Mouse (Mus musculus) kidney, adult 2 months (tissue): ENCODE results near the gene Rpl3. TPM values are rescaled to one million over a fixed set of nuclear protein-coding genes. Genes with fewer than 3 reads are reported as not detected.

Experiments
- DNase-seq: peaks from one replicate; pipeline ENCODE4 v3.0.0; 2021
- H3K27ac ChIP-seq: fragments of 200-500 bp; 2 replicates; pipeline ENCODE4 v1.5.1; 2012; ENCODE audit warnings: low read depth, low read length, control low read depth, inconsistent platforms; ENCODE audit not compliant: insufficient read depth
- H3K27me3 ChIP-seq: fragments of 200-500 bp; replicated peaks from 2 replicates; pipeline ENCODE4 v1.6.1; 2012; ENCODE audit warnings: mild to moderate bottlenecking, moderate library complexity, low read length, inconsistent platforms; ENCODE audit not compliant: control insufficient read depth, insufficient read depth
- H3K36me3 ChIP-seq: fragments of 200-500 bp; 2 replicates; pipeline ENCODE4 v1.6.1; 2012; ENCODE audit warnings: mild to moderate bottlenecking, moderate library complexity, low read length, inconsistent platforms; ENCODE audit not compliant: control insufficient read depth, insufficient read depth
- H3K4me1 ChIP-seq: fragments of 200-500 bp; 2 replicates; pipeline ENCODE4 v1.6.1; 2011; ENCODE audit warnings: low read length; ENCODE audit not compliant: control insufficient read depth, insufficient read depth
- H3K4me3 ChIP-seq: fragments of 200-500 bp; 2 replicates; pipeline ENCODE4 v1.5.1; 2011; ENCODE audit warnings: mild to moderate bottlenecking, low read depth, low read length, control low read depth; ENCODE audit not compliant: insufficient read depth
- CTCF ChIP-seq: fragments of 200-500 bp; conservative IDR thresholded peaks from 2 replicates; pipeline ENCODE4 v1.5.1; 2011; ENCODE audit warnings: low read depth, mild to moderate bottlenecking, control low read depth, low read length, moderate library complexity, mixed read lengths; ENCODE audit not compliant: insufficient read depth, insufficient read length
- POLR2A ChIP-seq: fragments of 200-500 bp; IDR thresholded peaks from one replicate; pipeline ENCODE4 v1.6.1; 2011; ENCODE audit warnings: low read depth, low read length, control low read depth
- WGBS: fragments of 180-500 bp; shearing (Covaris S2); methylation state at CpG from one replicate; pipeline ENCODE4 v1.1.7; 2018; 5-methylcytosine and 5-hydroxymethylcytosine counted together
- polyA plus RNA-seq: library from polyadenylated mRNA; depleted of rRNA; stranded (reverse); fragments of >200 nt; gene quantifications from 2 replicates; pipeline ENCODE4 v1.2.3, GENCODE M21; 2012; rRNA removed

The Rpl3 gene
- 511 and 689 TPM in 2 replicates for polyA plus RNA-seq

DNA sequence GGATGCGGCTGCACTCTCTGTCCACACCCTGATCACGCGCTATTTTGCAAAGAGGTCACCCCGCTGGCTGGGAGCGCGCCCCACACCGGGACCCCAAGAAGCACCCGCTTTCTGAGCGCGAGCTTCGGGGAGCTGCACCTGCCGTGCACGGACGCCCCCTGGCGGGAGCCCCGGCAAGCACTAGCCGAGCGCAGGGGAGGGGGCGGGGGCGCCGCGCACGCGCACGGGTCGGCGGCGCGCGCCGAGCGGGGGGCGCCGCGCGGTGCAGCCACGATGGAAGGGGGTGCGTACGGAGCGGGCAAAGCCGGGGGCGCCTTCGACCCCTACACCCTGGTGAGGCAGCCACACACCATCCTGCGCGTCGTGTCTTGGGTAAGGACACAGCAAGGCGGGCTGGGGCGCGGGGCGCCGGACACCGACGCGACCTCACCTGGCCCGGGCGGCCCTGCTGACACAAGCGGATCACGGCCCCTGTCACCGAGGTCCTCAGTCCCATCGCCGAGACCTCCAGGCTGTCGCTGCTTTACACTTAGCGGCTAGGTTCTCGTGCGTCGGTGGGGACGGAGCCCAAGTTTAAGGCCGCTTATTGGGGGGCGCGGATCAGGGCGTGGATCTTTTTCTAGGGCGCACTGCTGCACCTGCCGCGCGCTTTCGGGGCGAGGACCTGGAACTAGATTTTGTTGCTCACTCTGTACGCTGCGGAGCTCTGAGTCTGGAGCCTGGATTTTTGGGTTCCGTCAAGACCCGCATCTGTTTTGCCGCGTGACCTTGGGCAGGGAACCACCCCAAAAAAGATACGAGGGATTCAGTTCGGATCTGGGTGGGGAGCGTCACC, at the start of gene Rpl3, which contains the start of gene Syngr1:
TSS of gene Rpl3 (minus strand) at position 748 of the 835 bp plus-strand sequence.
TSS of gene Syngr1 (plus strand) at position 214 of the 835 bp plus-strand sequence.
- TF ChIP-seq POLR2A (no peak), CTCF (peak; percentile 60)
- Histone ChIP-seq H3K27ac (no peak within 1 kb of the TSS), H3K4me1 (no peaks in the 10 kb centered on the region), H3K27me3 (no peaks in the 10 kb centered on the region), H3K36me3 (no peaks in the 10 kb centered on the region), H3K4me3 (peak within 1 kb of the TSS; percentile 58)
- 2% methylated on average over 83 of the region's 86 CpGs for WGBS
- peak; percentile 76 for DNase-seq

DNA sequence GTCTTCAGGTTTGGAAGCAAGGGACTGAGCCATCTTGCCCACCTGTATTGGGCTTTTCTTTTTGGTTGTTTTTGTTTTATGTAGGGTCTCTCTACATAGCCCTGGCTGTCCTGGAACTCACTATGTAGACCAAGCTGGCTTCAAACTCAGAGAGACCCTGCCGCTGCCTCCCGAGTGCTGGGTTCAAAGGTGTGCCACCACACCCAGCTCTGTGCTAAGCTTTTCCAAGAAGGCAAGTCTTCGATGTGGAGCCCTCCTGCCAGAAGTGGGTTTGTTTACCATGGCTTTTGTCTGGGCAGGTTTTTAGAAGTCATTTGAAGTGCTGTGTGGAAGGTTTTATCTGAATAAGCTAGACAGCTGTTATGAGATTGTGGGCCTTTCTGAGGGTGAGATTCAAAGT, 49.2 kb upstream of the Rpl3 start:
- no peak overlapping the region for H3K4me3 ChIP-seq
- TF ChIP-seq POLR2A = no peak
- no peak for TF ChIP-seq CTCF
- 62% methylated on average over 3 of the region's 3 CpGs for WGBS
- H3K36me3 ChIP-seq = no peaks in the 10 kb centered on the region
- H3K27me3 ChIP-seq = no peaks in the 10 kb centered on the region
- no peak for DNase-seq
- H3K27ac ChIP-seq = no peak overlapping the region
- H3K4me1 ChIP-seq = peaks cover 6% of the 10 kb centered on the region; the same call in 1 of the 2 replicates

DNA sequence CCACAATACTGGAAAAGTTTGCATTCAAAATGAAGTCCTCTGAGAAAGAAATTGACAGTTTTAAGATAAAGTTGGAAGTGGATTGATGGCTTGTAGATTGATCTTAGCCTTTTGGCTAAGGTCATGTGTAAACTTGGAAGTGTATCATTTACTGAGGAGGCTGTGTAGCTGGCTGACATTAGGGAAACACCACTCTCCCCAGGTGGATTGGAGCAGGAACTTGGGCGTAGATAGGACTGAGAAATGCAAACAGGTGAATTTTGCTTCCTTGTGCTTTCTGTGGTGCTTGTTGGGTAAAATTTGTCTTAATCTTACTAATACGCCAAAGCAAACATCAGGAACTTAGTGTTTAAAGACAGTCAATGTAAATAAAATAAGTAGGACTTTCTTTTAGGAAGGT, 48.6 kb upstream of the Rpl3 start:
- no peak overlapping the region for H3K27ac ChIP-seq
- 98% methylated on average over 2 of the region's 2 CpGs for WGBS

DNA sequence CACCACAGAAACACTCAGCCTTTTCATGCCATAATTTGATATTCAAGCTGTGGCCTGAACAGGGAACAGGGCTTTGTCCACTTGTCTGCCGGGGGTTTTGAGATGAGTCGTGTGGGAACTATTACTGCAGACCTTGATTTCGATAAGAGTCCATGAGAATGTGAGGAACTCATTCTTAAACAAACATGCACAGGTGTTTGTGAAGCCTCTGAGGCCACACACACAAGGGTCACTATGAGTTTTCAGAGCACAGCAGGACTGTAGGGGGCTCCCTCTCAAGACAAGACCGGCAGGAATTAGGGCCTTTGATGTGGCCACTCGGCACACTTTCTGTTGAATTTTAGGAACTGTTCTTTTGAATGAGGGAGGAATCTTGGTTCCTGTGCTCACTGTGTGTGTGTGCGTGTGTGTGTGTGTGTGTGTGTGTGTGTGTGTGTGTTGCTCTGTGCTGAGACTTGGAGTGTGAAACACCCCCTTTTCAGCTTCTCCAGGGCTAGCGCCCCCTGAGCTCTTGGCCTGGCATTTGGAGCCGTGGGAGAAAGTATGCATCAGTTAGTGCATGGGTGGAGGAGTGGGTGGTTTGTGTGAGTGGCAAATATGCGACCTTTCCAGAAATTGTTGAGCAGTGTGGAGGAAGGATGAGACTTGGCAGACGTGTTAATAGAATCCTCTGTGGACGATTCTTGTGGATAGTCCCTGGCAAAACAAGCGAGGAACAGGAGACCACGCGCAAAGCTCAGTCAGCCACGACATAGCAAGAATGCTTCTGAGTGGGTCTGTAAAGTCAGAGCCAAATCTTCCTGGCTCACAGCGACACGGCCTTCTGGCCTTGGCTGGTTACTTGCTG, 46.5 kb upstream of the Rpl3 start:
- H3K27ac ChIP-seq = 0 out of 2 replicates have a peak overlapping the region, but pooled peaks have one; percentile 26
- no peaks in the 10 kb centered on the region for H3K27me3 ChIP-seq
- H3K36me3 ChIP-seq = no peaks in the 10 kb centered on the region
- peaks cover 13% of the 10 kb centered on the region; the same call in 1 of the 2 replicates for H3K4me1 ChIP-seq
- H3K4me3 ChIP-seq = no peak overlapping the region
- no peak for DNase-seq
- TF ChIP-seq POLR2A = no peak
- 42% methylated on average over 17 of the region's 17 CpGs for WGBS

More for the DNA sequence above, 48.6 kb upstream of the Rpl3 start:
- TF ChIP-seq CTCF (no peak), POLR2A (no peak)
- Histone ChIP-seq H3K4me1 (peaks cover 6% of the 10 kb centered on the region; the same call in 1 of the 2 replicates), H3K27me3 (no peaks in the 10 kb centered on the region), H3K4me3 (no peak overlapping the region), H3K36me3 (no peaks in the 10 kb centered on the region)
- DNase-seq = no peak

DNA sequence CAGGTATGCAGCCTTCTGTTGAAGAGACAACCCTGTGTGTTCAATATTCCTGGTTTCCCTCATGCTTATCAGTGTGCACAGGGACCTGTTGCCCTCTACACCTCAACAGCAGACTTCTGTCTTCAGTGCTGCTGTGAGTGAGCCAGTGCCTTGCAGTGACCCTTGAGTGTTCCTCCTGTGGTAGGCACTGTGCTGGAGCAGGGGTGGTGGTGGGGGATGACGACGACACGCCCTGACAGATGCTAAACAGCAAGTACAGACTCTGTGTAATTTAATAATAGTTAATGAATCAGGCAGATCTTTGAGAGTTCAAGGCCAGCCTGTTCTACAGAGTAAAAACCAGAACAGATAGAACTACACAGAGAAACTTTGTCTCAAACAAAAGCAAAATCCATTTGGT, 45.0 kb upstream of the Rpl3 start:
- Histone ChIP-seq H3K27me3 (no peaks in the 10 kb centered on the region), H3K4me3 (no peak overlapping the region), H3K36me3 (no peaks in the 10 kb centered on the region), H3K27ac (no peak overlapping the region), H3K4me1 (peaks cover 13% of the 10 kb centered on the region; the same call in 1 of the 2 replicates)
- 93% methylated on average over 3 of the region's 3 CpGs for WGBS
- no peak for TF ChIP-seq CTCF
- TF ChIP-seq POLR2A = no peak
- no peak for DNase-seq

DNA sequence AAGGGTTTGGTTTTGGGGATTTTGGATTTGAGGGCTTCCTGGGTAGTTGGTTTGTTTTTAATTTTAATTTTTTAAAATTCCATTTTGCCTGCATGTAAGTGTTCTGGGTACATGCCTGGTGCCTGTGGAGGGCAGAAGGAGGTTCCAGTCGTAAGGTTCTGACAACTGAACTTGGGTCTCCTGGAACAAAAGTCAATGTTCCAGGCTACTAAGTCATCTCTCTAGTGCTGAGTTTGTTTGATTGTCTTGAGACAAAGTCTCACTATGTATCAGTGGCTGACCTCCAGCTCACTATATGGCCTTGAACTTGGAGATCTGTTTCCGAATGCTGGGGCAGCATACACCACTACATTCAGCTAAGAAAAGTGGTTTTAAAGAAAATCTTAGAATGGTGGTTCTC, 43.8 kb upstream of the Rpl3 start:
- no peak overlapping the region for H3K4me3 ChIP-seq
- 51% methylated on average over 2 of the region's 2 CpGs for WGBS
- peaks cover 13% of the 10 kb centered on the region; the same call in 1 of the 2 replicates for H3K4me1 ChIP-seq
- DNase-seq = peak; percentile 68
- no peaks in the 10 kb centered on the region for H3K36me3 ChIP-seq
- H3K27me3 ChIP-seq = no peaks in the 10 kb centered on the region
- H3K27ac ChIP-seq = no peak overlapping the region
- TF ChIP-seq POLR2A (no peak), CTCF (no peak)

DNA sequence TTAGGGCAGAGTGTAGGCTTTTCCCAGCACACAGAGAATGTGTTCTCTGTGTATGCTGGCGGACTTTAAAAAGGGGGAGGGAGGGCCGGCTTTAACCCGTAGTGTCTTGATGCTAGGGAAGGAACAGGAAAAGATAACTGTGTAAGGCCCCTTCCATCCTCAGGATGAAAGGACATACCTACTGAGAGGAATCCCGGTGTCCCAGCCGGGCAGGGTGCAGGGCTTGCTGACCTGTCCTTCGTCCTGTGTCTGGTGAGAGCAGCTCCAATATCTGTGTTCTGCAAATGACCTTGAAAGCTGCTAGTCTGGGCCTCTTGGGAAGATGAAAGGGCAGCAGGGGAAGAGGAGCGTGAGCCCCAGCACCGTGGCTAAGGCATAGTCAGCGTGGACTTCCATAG, 42.8 kb upstream of the Rpl3 start:
- H3K27me3 ChIP-seq = no peaks in the 10 kb centered on the region
- H3K36me3 ChIP-seq = no peaks in the 10 kb centered on the region
- peak overlapping the region; percentile 95 for H3K27ac ChIP-seq
- WGBS = 26% methylated on average over 9 of the region's 9 CpGs
- H3K4me1 ChIP-seq = peaks cover 13% of the 10 kb centered on the region; the same call in 1 of the 2 replicates
- TF ChIP-seq CTCF (no peak), POLR2A (no peak)
- DNase-seq = peak; percentile 49
- H3K4me3 ChIP-seq = peak overlapping the region; percentile 64
